Mouse (Mus musculus) kidney, postnatal 0 days (tissue): ENCODE data around the gene Tnfaip6. TPM values are rescaled to one million over a fixed set of nuclear protein-coding genes. Genes with fewer than 3 reads are reported as not detected.
"Not testable (repeated sequence)": the region's sequence is repeated elsewhere in the genome, so short reads cannot be mapped to it uniquely, and the experiment has no call there.

ENCODE experiments used
- ATAC-seq: fragments of 200-750 bp; cut with Nextera tagmentation; replicated peaks from 2 replicates; pipeline ENCODE4 v1.8.0; 2017; ENCODE audit warnings: low read depth, moderate number of reproducible peaks, moderate TSS enrichment, moderate library complexity; ENCODE audit not compliant: low FRiP score
- DNase-seq: peaks from one replicate; pipeline ENCODE4 v3.0.0-alpha.2; 2016; ENCODE audit warnings: low spot score
- H3K27ac ChIP-seq: fragments of 300-500 bp; sonication (generic); 2 replicates; pipeline ENCODE4 v1.5.1; 2014; ENCODE audit warnings: mild to moderate bottlenecking
- H3K27me3 ChIP-seq: fragments of 300-500 bp; sonication (generic); 2 replicates; pipeline ENCODE4 v1.6.1; 2014; ENCODE audit warnings: low read length, mixed read lengths; ENCODE audit not compliant: insufficient read depth
- H3K36me3 ChIP-seq: fragments of 300-500 bp; sonication (generic); 2 replicates; pipeline ENCODE4 v1.6.1; 2014; ENCODE audit warnings: low read length, mixed read lengths; ENCODE audit not compliant: insufficient read depth
- H3K4me1 ChIP-seq: fragments of 300-500 bp; sonication (generic); replicated peaks from 2 replicates; pipeline ENCODE4 v1.6.1; 2014; ENCODE audit warnings: antibody characterized with exemption, low read length, mixed read lengths; ENCODE audit not compliant: insufficient read depth
- H3K4me2 ChIP-seq: fragments of 300-500 bp; sonication (generic); 2 replicates; pipeline ENCODE4 v1.6.1; 2014; ENCODE audit warnings: mild to moderate bottlenecking, low read length, moderate library complexity, mixed read lengths
- H3K4me3 ChIP-seq: fragments of 300-500 bp; sonication (generic); replicated peaks from 2 replicates; pipeline ENCODE4 v1.5.1; 2014; ENCODE audit warnings: low read depth, low read length
- H3K9ac ChIP-seq: fragments of 300-500 bp; sonication (generic); 2 replicates; pipeline ENCODE4 v1.6.1; 2014; ENCODE audit warnings: low read depth, low read length
- H3K9me3 ChIP-seq: fragments of 300-500 bp; sonication (generic); replicated peaks from 2 replicates; pipeline ENCODE4 v1.6.1; 2016; ENCODE audit warnings: low read length, inconsistent platforms, mixed read lengths
- CTCF ChIP-seq: IDR thresholded peaks from 2 replicates; pipeline ENCODE4 v1.5.1; 2016; ENCODE audit warnings: antibody characterized with exemption, low read depth, mild to moderate bottlenecking, moderate library complexity
- whole genome bisulfite sequencing: fragments of 180-500 bp; shearing (Covaris S2); extraction: QIAGEN DNeasy Blood & Tissue Kit; methylation state at CpG from one replicate; pipeline ENCODE4 v1.1.7; 2014; 5-methylcytosine and 5-hydroxymethylcytosine counted together
- polyA plus RNA-seq: library from polyadenylated mRNA; unstranded; fragments of >200 nt; fragmentation: Nextera tagmentation; extraction: Ambion mirVana; gene quantifications from 2 replicates; pipeline ENCODE4 v1.2.1, GENCODE M21; 2015

Tnfaip6 gene
- 9.0 and 9.5 TPM in 2 replicates for polyA plus RNA-seq

- no peak for TF ChIP-seq CTCF
- under 1% methylated on average over 17 of the region's 17 CpGs for WGBS
- Histone ChIP-seq H3K27me3 (no peaks in the 10 kb centered on the region), H3K36me3 (no peaks in the 10 kb centered on the region), H3K27ac (no peak within 1 kb of the TSS), H3K9me3 (no peaks in the 10 kb centered on the region), H3K4me2 (peak within 1 kb of the TSS; percentile 71), H3K4me3 (peak within 1 kb of the TSS; percentile 45), H3K9ac (peak within 1 kb of the TSS; percentile 38), H3K4me1 (no peaks in the 10 kb centered on the region)
- DNase-seq = peak; percentile 91
- ATAC-seq = no peak; the same call in 1 of the 2 replicates
Measured at GRCm38 (mm10) chr2:52037882-52038281, at the start of gene Tnfaip6. Gene Tnfaip6 (plus strand): TSS chr2:52038009.

- no peak overlapping the region for H3K4me2 ChIP-seq
- DNase-seq = no peak
- no peak overlapping the region for H3K27ac ChIP-seq
- TF ChIP-seq CTCF = no peak
- 66% methylated on average over 2 of the region's 2 CpGs for WGBS
- no peaks in the 10 kb centered on the region for H3K27me3 ChIP-seq
- no peak overlapping the region for H3K4me3 ChIP-seq
- no peaks in the 10 kb centered on the region for H3K36me3 ChIP-seq
- H3K9ac ChIP-seq = no peak overlapping the region
- no peaks in the 10 kb centered on the region for H3K4me1 ChIP-seq
- H3K9me3 ChIP-seq = no peaks in the 10 kb centered on the region
- no peak for ATAC-seq
Measured at GRCm38 (mm10) chr2:51989559-51989958, 48.2 kb upstream of the Tnfaip6 start.

- no peaks in the 10 kb centered on the region for H3K4me1 ChIP-seq
- H3K27ac ChIP-seq = no peak overlapping the region
- no peak for TF ChIP-seq CTCF
- no peak overlapping the region for H3K4me2 ChIP-seq
- no peak overlapping the region for H3K4me3 ChIP-seq
- DNase-seq (no peak), ATAC-seq (no peak)
- 82% methylated on average over 6 of the region's 6 CpGs for WGBS
- no peaks in the 10 kb centered on the region for H3K27me3 ChIP-seq
- no peaks in the 10 kb centered on the region for H3K36me3 ChIP-seq
- H3K9me3 ChIP-seq = no peaks in the 10 kb centered on the region
- H3K9ac ChIP-seq = no peak overlapping the region
Measured at GRCm38 (mm10) chr2:51991447-51991846, 46.4 kb upstream of the Tnfaip6 start.

- ATAC-seq (no peak), DNase-seq (no peak)
- Histone ChIP-seq H3K4me3 (no peak overlapping the region), H3K36me3 (no peaks in the 10 kb centered on the region), H3K9me3 (no peaks in the 10 kb centered on the region), H3K4me1 (no peaks in the 10 kb centered on the region), H3K27ac (no peak overlapping the region), H3K9ac (no peak overlapping the region), H3K27me3 (no peaks in the 10 kb centered on the region), H3K4me2 (no peak overlapping the region)
- TF ChIP-seq CTCF = no peak
- WGBS = 60% methylated on average over 7 of the region's 7 CpGs
Measured at GRCm38 (mm10) chr2:51999996-52000395, 37.8 kb upstream of the Tnfaip6 start.

DNA sequence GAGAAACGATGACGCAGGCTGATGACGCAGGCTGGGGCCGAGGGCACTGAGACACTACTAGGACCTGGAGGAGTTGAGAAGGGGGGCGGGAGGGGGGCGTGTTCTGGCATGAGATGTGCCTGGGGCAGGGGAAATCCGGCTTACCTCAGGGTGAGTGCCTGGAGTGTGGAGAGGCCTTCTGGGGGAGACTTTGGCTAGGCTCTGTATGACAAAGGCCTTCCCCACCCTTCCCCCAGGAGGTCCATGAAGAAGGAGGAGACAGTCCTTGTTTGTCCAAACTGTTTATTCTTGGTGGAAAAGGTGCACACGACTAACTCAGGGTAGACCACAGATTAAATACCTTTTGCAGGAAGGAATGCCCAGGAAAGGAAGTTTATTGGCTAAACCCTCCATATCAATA, 36.3 kb upstream of the Tnfaip6 start:
- Histone ChIP-seq H3K36me3 (no peaks in the 10 kb centered on the region), H3K9ac (no peak overlapping the region), H3K27me3 (no peaks in the 10 kb centered on the region), H3K27ac (no peak overlapping the region), H3K4me1 (no peaks in the 10 kb centered on the region), H3K4me3 (no peak overlapping the region), H3K9me3 (no peaks in the 10 kb centered on the region), H3K4me2 (no peak overlapping the region)
- 83% methylated on average over 8 of the region's 8 CpGs for WGBS
- TF ChIP-seq CTCF = no peak
- no peak for ATAC-seq
- DNase-seq = no peak

DNA sequence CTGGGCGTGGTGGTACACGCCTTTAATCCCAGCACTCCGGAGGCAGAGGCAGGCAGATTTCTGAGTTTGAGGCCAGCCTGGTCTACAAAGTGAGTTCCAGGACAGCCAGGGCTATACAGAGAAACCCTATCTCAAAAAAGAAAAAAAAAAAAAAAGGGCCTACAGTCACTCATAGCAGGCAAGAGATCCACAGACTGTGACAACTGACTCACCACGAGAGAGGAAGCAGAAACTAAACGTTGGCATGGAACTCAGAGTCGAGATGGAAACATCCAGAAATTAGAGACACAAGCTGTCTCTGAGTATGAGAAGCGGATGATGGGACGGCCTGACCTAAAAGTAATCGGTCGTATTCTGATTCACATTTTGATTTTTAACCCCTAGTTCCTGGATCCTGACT, 35.5 kb upstream of the Tnfaip6 start:
- 89% methylated on average over 10 of the region's 10 CpGs for WGBS
- not testable (repeated sequence) for H3K27ac ChIP-seq, H3K9me3 ChIP-seq, H3K4me2 ChIP-seq, H3K9ac ChIP-seq, H3K27me3 ChIP-seq, H3K4me1 ChIP-seq, ATAC-seq, DNase-seq, H3K4me3 ChIP-seq, H3K36me3 ChIP-seq

DNA sequence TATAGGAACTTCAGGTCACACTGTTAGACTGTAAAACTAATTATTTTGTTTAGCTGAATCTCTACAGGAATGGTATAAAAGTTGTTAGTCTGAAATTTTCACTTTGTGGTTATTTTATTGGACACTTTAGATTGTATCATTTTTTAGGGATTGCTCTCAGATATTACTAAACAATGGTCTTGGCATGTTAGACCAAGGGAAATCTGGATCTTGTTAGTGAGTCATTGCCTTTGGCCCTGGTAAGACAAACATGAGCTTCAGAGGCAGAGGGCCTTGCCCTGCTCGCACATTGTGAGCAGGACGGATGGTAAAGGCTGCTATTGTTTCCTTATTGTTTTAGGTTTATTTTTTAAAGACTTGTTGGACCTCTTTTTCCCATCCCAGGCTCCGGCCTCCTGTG, 31.4 kb upstream of the Tnfaip6 start:
- Histone ChIP-seq H3K4me2 (no peak overlapping the region), H3K4me3 (no peak overlapping the region), H3K27me3 (no peaks in the 10 kb centered on the region), H3K27ac (no peak overlapping the region), H3K9me3 (no peaks in the 10 kb centered on the region), H3K4me1 (no peaks in the 10 kb centered on the region), H3K36me3 (no peaks in the 10 kb centered on the region), H3K9ac (no peak overlapping the region)
- TF ChIP-seq CTCF = no peak
- 71% methylated on average over 3 of the region's 3 CpGs for WGBS
- DNase-seq = no peak
- ATAC-seq = no peak

DNA sequence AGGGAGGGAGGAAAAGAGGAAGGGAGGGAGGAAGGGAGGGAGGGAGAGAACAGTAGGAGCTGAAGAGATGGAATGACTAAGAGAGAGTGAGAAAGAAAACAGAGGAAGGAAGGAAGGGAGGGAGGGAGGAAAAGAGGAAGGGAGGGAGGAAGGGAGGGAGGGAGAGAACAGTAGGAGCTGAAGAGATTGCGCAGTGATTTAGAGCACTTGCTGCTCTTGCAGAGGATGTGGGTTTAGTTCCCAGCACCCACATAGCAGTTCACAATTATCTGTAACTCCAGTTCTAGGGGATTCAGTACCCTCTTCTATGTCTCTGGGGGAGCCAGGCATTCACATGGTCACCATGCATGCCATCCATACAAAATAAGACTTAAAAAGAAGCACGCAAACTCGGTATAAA, 26.0 kb upstream of the Tnfaip6 start:
- WGBS = 87% methylated on average over 3 of the region's 3 CpGs

More for the DNA sequence above, 26.0 kb upstream of the Tnfaip6 start:
- not testable (repeated sequence) for H3K9ac ChIP-seq, H3K27me3 ChIP-seq, H3K4me1 ChIP-seq, H3K36me3 ChIP-seq, H3K4me2 ChIP-seq, DNase-seq, ATAC-seq, H3K4me3 ChIP-seq, H3K9me3 ChIP-seq, H3K27ac ChIP-seq
